ENCODE assay signal across 12 mouse cellular contexts in genomic region chr16:25010980-25011877, GRCm38 (mm10).
A peak's percentile ranks its signal among the peaks of the same experiment; 100 is the strongest.
DNase-seq lines count a peak whose midpoint lies in the region; ATAC-seq and TF ChIP-seq lines count a peak whose summit lies in the region.
"Had no signal": no experiment of that assay in that cellular context is flagged by ENCODE, and none has a peak within 500 bp of the region (broad histone marks: within the 10 kb centered on the region; RNA-seq: fewer than 3 reads in every experiment).

No protein-coding gene starts in this region.

- DNase-seq in liver, postnatal 0 days, result no peak
- DNase-seq in liver, embryonic 11.5 days (ENCODE audit: low spot score), result no peak
- peak; percentile 39 for DNase-seq in skeletal muscle tissue, adult 2 months (ENCODE audit: low read depth, low spot score)
- no peak for DNase-seq in yolk sac, embryonic 10.5 days (ENCODE audit: low spot score)
- no peak for DNase-seq in urinary bladder, postnatal 36 days (ENCODE audit: low spot score in 2 of 2)
- DNase-seq: cerebellum, adult 18-20 months; right cerebral cortex, postnatal 25 days had no signal

- H3K27me3 ChIP-seq in liver, postnatal 0 days (ENCODE audit: insufficient read depth, low read length), result no peaks in the 10 kb centered on the region
- no peaks in the 10 kb centered on the region for H3K27me3 ChIP-seq in liver, embryonic 11.5 days (replicated peaks; ENCODE audit: control insufficient read depth, insufficient read depth, low read length)
- no peaks in the 10 kb centered on the region for H3K27me3 ChIP-seq in heart, embryonic 14.5 days (ENCODE audit: control insufficient read depth, insufficient read depth, low read length)
- H3K27me3 ChIP-seq: midbrain, embryonic 12.5 days; neural tube, embryonic 15.5 days had no signal

- 0 out of 2 replicates have a peak, but pooled peaks cover 2% of the 10 kb centered on the region for H3K4me1 ChIP-seq in liver, postnatal 0 days (ENCODE audit: insufficient read depth)
- no peaks in the 10 kb centered on the region for H3K4me1 ChIP-seq in liver, embryonic 11.5 days (replicated peaks; ENCODE audit: control insufficient read depth, insufficient read depth, low read length)
- H3K4me1 ChIP-seq in brown adipose tissue, adult 24 weeks (ENCODE audit: control insufficient read depth, insufficient read depth, insufficient read length, low read length), result peaks cover 5% of the 10 kb centered on the region; the same call in 1 of the 2 replicates
- H3K4me1 ChIP-seq in heart, embryonic 14.5 days (ENCODE audit: control insufficient read depth in 2 of 2, insufficient read depth in 2 of 2, low read length in 2 of 2), result peaks cover 3 to 11% of the 10 kb centered on the region in 2 experiments

- no peak for TF ChIP-seq CTCF in liver, postnatal 0 days (IDR thresholded peaks at IDR 0.05; ENCODE audit: low read depth)

- H3K9me3 ChIP-seq in liver, postnatal 0 days (ENCODE audit: low read length), result no peaks in the 10 kb centered on the region
- no peaks in the 10 kb centered on the region for H3K9me3 ChIP-seq in liver, embryonic 11.5 days (ENCODE audit: control insufficient read depth, low read length)
- no peaks in the 10 kb centered on the region for H3K9me3 ChIP-seq in heart, embryonic 14.5 days (ENCODE audit: control insufficient read depth, low read length)
- H3K9me3 ChIP-seq: midbrain, embryonic 12.5 days; neural tube, embryonic 15.5 days had no signal

- no peak overlapping the region for H3K9ac ChIP-seq in liver, postnatal 0 days (replicated peaks)
- H3K9ac ChIP-seq in liver, embryonic 11.5 days (ENCODE audit: low read depth, low read length), result no peak overlapping the region
- no peak overlapping the region for H3K9ac ChIP-seq in heart, embryonic 14.5 days (ENCODE audit: low read length)
- H3K9ac ChIP-seq: hindbrain, embryonic 14.5 days; midbrain, embryonic 12.5 days; neural tube, embryonic 15.5 days had no signal

- H3K4me3 ChIP-seq in liver, postnatal 0 days (ENCODE audit: low read depth, low read length), result no peak overlapping the region
- H3K4me3 ChIP-seq in liver, embryonic 11.5 days (ENCODE audit: low read depth, low read length), result no peak overlapping the region
- H3K4me3 ChIP-seq in brown adipose tissue, adult 24 weeks (ENCODE audit: insufficient read depth, low read depth, low read length), result no peak overlapping the region
- no peak overlapping the region for H3K4me3 ChIP-seq in heart, embryonic 14.5 days (ENCODE audit: control insufficient read depth in 1 of 2, insufficient read depth in 1 of 2, low read depth in 1 of 2, low read length in 2 of 2)
- H3K4me3 ChIP-seq: midbrain, embryonic 12.5 days; neural tube, embryonic 15.5 days had no signal

- no peak overlapping the region for H3K4me2 ChIP-seq in liver, postnatal 0 days (ENCODE audit: low read depth, low read length)
- no peak overlapping the region for H3K4me2 ChIP-seq in liver, embryonic 11.5 days
- peak overlapping the region; percentile 2; the same call in 1 of the 2 replicates for H3K4me2 ChIP-seq in heart, embryonic 14.5 days (ENCODE audit: low read length)
- H3K4me2 ChIP-seq: hindbrain, embryonic 14.5 days; midbrain, embryonic 12.5 days; neural tube, embryonic 15.5 days had no signal

- H3K36me3 ChIP-seq in liver, postnatal 0 days (replicated peaks; ENCODE audit: insufficient read depth, low read length), result no peaks in the 10 kb centered on the region
- no peaks in the 10 kb centered on the region for H3K36me3 ChIP-seq in liver, embryonic 11.5 days (ENCODE audit: control insufficient read depth, insufficient read depth, low read length)
- no peaks in the 10 kb centered on the region for H3K36me3 ChIP-seq in heart, embryonic 14.5 days (ENCODE audit: control insufficient read depth, insufficient read depth, low read length)
- H3K36me3 ChIP-seq: midbrain, embryonic 12.5 days; neural tube, embryonic 15.5 days had no signal

- WGBS in liver, postnatal 0 days (ENCODE audit: insufficient replicate concordance), result 48% methylated on average over 5 of the region's 5 CpGs
- WGBS in liver, embryonic 11.5 days, result 53% methylated on average over 5 of the region's 5 CpGs
- 33% methylated on average over 5 of the region's 5 CpGs for WGBS in heart, embryonic 14.5 days

- TF ChIP-seq EP300 in liver, postnatal 0 days (IDR thresholded peaks at IDR 0.05; ENCODE audit: low read depth), result peak; percentile 41; the same call in 1 of the 2 replicates

- ATAC-seq in liver, postnatal 0 days, result no peak
- no peak for ATAC-seq in liver, embryonic 11.5 days (replicated peaks; ENCODE audit: low FRiP score)
- ATAC-seq in heart, embryonic 14.5 days (ENCODE audit: insufficient number of reproducible peaks, insufficient read depth, low FRiP score, low read depth), result peak; percentile 39; the same call in 1 of the 2 replicates

- 0 out of 2 replicates have a peak overlapping the region, but pooled peaks have one; percentile 16 for H3K27ac ChIP-seq in liver, postnatal 0 days (ENCODE audit: low read depth)
- no peak overlapping the region for H3K27ac ChIP-seq in liver, embryonic 11.5 days (ENCODE audit: low read depth, low read length)
- H3K27ac ChIP-seq in brown adipose tissue, adult 24 weeks (replicated peaks; ENCODE audit: low read depth, low read length), result peak overlapping the region; percentile 23
- H3K27ac ChIP-seq in heart, embryonic 14.5 days (replicated peaks in 1 of 2; ENCODE audit: control insufficient read depth in 1 of 2, insufficient read depth in 1 of 2, low read depth in 2 of 2, low read length in 2 of 2), result peak overlapping the region; percentile 41 to 55; a peak in 3 of 4 replicates
- H3K27ac ChIP-seq: hindbrain, embryonic 14.5 days; midbrain, embryonic 12.5 days; neural tube, embryonic 15.5 days had no signal
